Mouse (Mus musculus): ENCODE results near the gene Akap11. TPM values are rescaled to one million over a fixed set of nuclear protein-coding genes. Genes with fewer than 3 reads are reported as not detected.
"Not testable (repeated sequence)": the region's sequence is repeated elsewhere in the genome, so short reads cannot be mapped to it uniquely, and the experiment has no call there.

The Akap11 gene
- total RNA-seq (2021): 10 to 100 TPM; 37.3 to 37.4 TPM

- DNase-seq: peak; percentile 93
Observed at GRCm38 (mm10) chr14:78536281-78537165, at the start of gene Akap11. TSS of gene Akap11 (minus strand) at chr14:78536808.

GRCm38 (mm10) chr14:78584222-78584621 is 47.6 kb upstream of the Akap11 start:
- DNase-seq: no peak

DNA sequence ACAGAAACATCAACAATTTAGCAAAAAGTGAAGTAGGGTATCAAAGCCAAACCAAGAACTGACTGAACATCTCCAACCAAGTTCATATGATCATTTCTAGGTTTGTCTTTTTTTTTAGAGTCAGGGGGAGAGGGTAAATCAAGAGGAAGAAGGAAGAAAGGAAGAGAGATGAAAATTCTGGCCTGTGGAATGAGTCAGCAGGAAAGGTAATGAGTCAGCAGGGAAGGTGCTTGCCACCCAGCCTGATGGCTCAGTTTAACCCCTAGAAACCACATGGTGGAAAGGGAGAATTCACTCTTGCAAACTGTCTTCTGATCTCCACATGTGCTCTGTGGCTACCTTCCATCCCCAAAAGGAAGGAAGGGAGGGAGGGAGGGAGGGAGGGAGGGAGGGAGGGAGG is 46.6 kb upstream of the Akap11 start:
- DNase-seq: no peak

DNA sequence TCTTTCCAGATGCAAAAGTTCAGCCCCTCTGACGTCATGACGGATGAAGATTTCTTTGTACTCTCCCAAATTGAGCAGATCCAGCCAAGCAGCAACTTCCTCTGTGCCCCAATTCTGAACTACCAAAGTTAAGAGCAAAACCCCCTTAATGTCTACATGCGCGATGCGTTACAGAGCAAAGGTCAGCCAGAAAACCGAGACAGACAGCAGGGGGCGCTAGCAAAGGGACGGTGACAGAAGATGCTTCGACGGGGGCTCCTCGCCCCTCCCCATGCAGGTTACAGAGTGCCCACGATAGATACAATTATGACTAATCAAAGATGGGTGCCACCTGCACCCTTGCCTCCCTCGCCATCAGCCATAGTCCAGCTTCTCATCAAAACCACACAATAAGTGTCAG is 39.3 kb upstream of the Akap11 start:
- DNase-seq: peak; percentile 17

DNA sequence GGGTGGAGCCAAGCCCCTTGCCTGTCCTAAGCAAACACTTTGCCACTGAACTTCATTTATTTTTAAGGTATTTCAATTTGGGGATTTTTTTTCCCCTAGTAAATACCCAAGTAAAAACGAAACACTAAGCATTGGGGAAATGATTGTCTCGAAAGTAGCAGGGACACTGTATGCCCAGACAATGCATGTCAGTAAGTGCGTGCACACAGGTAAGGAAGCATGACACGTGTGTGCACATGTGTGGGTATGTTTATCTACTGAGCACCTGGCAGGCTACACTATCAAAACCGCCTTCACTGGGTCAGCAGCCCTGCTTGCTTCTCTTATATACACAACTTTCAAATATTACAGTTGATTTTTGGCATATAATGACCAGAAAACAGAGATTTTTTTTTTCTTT is 31.8 kb upstream of the Akap11 start:
- no peak for DNase-seq

- DNase-seq: no peak
Observed at GRCm38 (mm10) chr14:78566431-78566830, 29.8 kb upstream of the Akap11 start.

DNA sequence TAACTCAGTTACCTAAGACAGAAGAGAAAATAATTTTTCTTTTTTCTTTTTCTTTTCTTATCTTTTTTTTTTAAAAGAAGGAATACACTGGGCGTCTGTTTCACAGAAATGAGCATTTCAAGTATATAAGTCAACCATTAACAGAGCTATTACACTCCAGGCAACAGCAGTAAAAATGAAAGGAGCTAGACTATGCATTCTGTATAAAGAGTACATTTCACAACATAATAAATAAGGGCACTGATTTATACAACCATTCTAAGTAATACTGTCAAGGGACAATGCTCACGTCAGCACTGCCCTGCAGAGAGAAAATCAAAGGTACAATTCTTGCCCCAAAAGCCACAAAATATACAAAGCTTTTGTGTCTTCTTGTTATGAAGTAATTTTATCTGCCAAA is 27.7 kb upstream of the Akap11 start:
- no peak for DNase-seq

DNA sequence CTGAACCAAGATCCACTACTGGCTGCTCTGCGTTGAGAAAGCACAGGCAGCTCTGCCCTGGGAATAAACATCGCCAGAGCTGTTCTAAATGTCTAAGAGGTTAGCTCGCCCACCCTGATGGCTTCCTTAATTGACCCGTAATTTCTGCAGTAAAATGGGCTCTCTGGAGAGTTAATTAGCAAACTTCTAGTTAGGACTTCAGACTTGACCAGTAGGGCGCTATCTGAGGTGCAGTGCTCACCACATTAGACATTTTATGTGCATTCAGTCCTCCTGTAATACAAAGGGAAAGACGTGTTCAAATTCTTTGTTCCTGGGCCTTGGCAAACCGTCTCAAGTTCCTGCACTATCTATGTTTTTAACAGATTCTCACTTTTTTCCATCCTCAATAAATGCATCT is 26.6 kb upstream of the Akap11 start:
- DNase-seq: no peak

- peak; percentile 7 for DNase-seq
Observed at GRCm38 (mm10) chr14:78562121-78562520, 25.5 kb upstream of the Akap11 start.

GRCm38 (mm10) chr14:78559042-78559441 is 22.4 kb upstream of the Akap11 start:
- DNase-seq: no peak

DNA sequence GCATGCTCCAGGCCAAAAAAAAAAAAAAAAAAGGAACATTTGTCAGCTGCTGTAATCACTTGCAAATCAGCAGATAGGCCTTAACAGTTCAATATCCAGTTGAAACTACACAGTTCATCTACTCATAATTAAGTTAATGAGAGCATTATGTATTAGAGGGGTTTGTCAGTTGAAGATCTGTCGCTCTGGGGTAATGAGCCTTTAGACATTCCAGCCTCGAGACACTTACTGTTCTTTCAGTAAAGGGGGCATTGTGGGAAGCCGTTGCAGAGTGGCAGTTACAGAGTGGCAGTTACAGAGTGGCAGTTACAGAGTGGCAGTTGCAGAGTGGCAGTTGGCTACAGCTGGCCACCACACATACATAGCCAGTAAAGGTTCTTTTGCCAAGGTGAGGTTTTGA is 18.2 kb upstream of the Akap11 start:
- not testable (repeated sequence) for DNase-seq

DNA sequence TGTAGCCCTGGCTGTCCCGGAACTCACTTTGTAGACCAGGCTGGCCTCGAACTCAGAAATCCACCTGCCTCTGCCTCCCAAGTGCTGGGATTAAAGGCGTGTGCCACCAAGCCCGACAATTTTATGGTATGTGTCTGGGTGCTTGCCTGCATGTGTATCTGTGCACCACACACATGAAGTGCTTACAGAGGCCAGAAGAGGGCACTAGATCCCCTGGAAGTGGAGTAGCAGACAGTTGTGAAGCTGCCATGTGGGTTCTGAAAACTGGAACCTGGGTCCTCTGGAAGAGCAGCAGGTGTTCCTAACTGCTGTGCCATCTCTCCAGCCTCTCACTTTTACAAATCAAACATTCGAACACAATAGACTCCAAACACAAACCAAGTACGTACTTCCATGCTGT is 17.1 kb upstream of the Akap11 start:
- DNase-seq: no peak

- DNase-seq: peak; percentile 35
Observed at GRCm38 (mm10) chr14:78548807-78549206, 12.2 kb upstream of the Akap11 start.

GRCm38 (mm10) chr14:78541319-78541718 is 4.7 kb upstream of the Akap11 start:
- DNase-seq: no peak

DNA sequence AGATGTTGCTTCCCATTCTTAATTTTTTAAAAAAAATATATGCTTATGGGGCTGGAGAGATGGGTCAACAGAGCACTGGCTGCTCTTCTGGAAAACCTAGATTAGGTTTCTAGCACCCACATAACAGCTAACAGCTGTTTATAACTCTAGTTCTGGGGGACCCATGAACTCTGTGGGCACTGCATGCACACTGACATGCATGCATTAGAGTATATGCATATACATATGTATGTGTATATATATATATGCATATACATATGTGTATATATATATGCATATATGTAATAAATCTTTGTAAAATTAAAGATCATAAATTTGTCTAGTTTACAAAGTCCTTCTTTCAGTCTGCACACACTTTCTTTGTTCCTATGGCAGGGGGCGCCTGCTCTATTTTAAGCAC is 3.2 kb upstream of the Akap11 start:
- no peak for DNase-seq

- peak; percentile 23 for DNase-seq
Observed at GRCm38 (mm10) chr14:78538572-78539320, 2.1 kb upstream of the Akap11 start.

GRCm38 (mm10) chr14:78537551-78537950 is 943 bp upstream of the Akap11 start:
- DNase-seq: no peak

DNA sequence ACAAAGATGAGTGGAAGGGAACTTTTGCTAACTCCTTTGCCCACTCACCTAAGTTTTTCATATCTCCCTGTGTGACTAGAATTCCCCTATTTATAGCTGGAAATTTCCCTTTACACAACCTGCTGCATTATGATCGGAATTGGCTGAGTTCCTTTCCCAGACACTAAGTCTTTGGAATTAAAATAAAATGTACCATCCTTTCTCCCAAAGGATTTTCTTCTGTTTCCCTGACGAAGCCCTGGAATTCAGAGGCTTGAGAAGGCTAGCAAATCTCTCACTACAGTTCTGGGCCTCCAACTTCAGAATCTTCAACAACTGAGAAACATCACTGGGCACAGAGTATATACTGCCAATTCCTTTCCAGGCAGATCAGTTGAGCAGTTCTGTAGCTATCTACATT is 1.2 kb downstream of the Akap11 start:
- DNase-seq: no peak

DNA sequence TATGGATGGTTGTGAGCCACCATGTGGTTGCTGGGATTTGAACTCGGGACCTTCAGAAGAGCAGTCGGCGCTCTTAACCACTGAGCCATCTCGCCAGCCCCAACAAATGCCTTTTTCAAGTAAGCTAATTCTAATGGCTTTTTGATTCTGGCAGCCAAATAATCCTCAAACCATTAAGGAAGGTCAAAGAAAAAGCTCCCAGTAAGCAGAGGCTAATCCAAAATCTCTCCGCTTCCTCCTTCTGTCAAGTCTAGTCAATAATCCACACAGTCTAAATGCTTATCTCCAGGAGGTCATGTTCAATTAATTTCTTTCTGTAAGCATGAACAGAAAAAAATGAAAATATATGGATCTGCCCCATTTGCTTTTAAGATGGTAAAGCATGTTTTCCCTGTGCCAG is 2.0 kb downstream of the Akap11 start:
- DNase-seq: no peak

GRCm38 (mm10) chr14:78533701-78534100 is 2.9 kb downstream of the Akap11 start:
- no peak for DNase-seq

GRCm38 (mm10) chr14:78532345-78532744 is 4.3 kb downstream of the Akap11 start:
- DNase-seq: no peak

- DNase-seq: no peak
Observed at GRCm38 (mm10) chr14:78530256-78530655, 6.4 kb downstream of the Akap11 start.

All from heart, postnatal 4 days (tissue).